Mouse (Mus musculus) gonadal fat pad, adult 2 months (tissue): Measurements from ENCODE around the gene Lce1g. TPM values are rescaled to one million over a fixed set of nuclear protein-coding genes. Genes with fewer than 3 reads are reported as not detected.

ENCODE experiments used
- DNase-seq: peaks from one replicate; pipeline ENCODE4 v3.0.0-alpha.2; 2012; ENCODE audit warnings: low read depth
- polyA plus RNA-seq: library from polyadenylated mRNA; depleted of rRNA; stranded (reverse); fragments of >200 nt; gene quantifications from 2 replicates; pipeline ENCODE4 v1.2.3, GENCODE M21; 2012; rRNA removed

The Lce1g gene
- polyA plus RNA-seq: not detected in 2 replicates

DNA sequence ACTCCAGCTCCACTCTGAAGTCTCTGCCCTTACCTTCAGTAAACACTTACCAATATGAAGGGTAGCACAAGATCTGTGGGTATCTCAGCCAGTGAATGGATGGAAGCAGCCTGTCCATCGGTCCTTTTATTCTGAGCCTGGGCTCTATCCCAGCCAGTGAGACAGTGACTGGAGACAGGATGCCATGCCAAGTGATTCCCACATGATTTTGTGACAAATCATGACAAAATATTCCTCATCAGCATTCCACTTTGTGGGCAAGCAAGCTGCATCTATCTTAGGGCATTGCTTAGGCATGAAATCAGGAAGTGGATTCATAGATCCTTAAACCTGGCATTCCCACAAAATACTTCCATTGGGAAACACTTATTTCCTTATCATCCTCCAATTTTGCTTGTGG lies at the start of gene Lce1g:
Gene Lce1g (minus strand): TSS at position 101 of the 400 bp plus-strand sequence.
- DNase-seq: no peak

DNA sequence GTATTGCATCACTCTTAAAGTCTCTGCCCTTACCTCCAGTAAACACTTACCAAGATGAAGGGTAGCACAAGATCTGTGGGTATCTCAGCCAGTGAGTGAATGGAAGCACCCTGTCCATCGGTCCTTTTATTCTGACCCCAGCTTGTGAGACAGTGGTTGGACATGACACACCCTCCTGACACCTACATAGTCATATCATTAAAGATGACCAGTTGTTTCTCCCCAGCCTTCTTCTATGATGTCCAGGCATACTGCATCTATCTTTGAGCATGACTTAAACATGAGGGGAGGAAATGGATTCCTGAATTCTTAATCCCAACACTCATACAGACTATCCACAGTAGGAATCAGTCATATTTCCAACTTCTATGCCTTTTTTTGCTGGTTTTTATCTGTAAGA lies 38.3 kb upstream of the Lce1g start, which contains the start of gene Lce1j:
Gene Lce1j (minus strand): TSS at position 101 of the 400 bp plus-strand sequence.
- no peak for DNase-seq

DNA sequence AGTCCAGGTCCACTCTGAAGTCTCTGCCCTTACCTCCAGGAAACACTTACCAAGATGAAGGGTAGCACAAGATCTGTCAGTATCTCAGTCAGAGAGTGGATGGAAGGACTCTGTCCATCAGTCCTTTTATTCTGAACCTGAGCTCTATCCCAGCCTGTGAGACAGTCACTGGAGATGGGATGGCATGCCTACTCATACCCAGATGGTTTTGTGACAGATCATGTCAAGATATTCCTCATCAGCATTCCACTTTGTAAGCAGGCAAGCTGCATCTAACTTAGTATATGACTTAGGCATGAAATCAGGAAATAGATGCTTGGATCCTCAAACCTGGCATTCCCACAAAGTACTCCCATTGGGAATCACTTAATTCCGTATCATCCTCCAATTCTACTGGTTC lies 26.7 kb upstream of the Lce1g start, which contains the start of gene Lce1i:
Gene Lce1i (minus strand): TSS at position 101 of the 400 bp plus-strand sequence.
- DNase-seq: no peak

DNA sequence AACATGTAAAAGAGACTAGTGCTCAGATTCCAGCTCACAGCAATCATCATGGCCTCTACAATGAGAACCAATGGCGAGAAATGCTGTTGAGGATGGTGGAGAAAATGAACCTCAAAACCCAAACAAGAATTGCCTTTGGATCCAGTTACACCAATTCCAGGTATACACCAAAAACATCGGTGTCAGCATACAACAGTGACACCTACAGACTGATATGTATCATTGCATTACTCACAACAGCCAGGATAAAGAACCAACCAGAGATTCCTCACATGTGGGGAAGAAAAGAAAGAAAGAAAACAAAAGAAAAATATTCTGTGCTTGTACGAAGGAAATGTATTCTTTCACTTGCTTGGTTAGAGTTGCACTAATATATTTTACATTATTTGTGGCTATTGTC lies 19.4 kb upstream of the Lce1g start:
- DNase-seq: no peak

DNA sequence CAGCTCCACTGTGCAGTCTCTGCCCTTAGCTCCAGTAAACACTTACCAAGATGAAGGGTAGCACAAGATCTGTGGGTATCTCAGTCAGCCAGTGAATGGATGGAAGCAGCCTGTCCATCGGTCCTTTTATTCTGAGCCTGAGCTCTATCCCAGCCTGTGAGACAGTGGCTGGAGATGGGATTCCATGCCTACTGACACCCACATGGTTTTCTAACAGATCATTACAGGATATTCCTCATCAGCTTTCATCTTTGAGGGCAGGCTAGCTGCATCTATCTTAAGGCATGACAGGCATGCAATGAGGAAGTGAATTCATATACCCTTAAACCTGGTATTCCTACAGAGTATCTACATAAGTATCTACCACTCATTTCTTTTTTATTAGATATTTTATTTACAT lies 12.8 kb upstream of the Lce1g start, which contains the start of gene Lce1h:
Gene Lce1h (minus strand): TSS at position 101 of the 400 bp plus-strand sequence.
- DNase-seq: no peak

DNA sequence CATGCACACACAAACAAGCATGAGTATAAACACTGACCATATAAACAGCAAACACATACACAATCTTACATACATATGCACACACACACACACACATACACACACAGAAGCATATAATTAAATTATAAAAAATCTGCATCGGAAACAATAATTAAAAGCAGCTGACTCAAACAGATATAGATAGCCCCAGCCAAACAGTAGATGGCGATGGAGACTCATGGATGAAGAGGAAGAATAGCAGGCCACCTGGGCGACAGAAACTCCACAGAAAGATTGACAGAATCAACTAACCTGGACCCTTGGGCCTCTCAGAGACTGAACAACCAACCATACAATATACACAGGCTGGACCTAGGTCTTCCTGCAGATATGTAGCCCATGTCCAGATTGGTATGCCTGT lies 1.1 kb upstream of the Lce1g start:
- no peak for DNase-seq

DNA sequence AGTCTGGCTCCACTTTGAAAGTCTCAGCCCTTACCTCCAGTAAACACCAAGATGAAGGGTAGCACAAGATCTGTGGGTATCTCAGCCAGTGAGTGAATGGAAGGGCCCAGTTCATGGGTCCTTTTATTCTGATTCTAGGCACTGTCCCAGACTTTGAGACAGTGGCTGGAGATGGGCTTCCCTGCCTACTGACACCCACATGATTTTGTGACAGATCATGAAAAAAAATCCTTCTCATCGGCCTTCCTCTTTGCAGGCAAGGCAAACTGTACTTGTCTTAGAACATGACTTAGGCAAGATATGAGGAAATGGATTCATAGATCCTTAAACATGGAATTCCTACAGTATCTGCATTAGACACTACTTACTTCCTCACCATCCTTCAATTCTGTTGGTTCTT lies 13.1 kb downstream of the Lce1g start, which contains the start of gene Gm38119:
Gene Gm38119 (minus strand): TSS at position 101 of the 400 bp plus-strand sequence.
- no peak for DNase-seq

DNA sequence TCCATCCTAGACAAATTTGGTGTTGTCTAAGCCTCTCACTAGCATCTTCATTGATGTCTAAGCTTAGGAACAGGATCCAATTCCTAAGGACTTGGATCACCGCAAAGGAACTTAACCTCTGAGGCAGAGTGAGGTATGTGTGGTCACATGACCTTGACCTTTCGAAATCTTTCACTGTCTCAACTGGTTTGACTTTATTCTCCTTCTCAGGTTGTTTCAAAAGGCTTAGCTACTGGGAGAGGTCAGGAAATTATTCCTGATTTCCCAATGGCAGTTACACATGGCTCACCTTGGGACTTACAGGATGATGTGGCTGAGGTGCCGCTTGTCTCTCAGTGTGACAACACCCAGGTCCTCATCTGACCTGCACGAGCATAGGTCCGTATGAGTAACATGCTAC lies 29.5 kb downstream of the Lce1g start:
- DNase-seq: peak; percentile 55

DNA sequence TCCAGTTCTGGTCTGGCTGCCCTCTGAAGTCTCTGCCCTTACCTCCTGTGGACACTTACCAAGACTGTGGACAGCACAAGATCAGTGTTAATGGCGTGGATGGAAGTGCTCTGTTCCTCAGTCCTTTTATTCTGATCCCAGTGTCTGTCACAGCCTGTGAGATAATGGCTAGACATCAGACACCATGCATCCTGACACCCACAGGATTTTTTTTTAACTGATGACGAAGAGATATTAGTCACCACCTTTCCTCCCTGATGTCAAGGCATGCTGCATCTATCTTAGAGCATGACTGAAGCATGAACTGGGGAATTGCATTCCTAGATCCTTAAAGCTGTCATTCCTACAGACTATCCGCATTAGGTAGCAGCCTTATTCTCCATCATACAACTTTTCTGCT lies 31.9 kb downstream of the Lce1g start, which contains the start of gene Lce1f:
Gene Lce1f (minus strand): TSS at position 101 of the 400 bp plus-strand sequence.
- no peak for DNase-seq

DNA sequence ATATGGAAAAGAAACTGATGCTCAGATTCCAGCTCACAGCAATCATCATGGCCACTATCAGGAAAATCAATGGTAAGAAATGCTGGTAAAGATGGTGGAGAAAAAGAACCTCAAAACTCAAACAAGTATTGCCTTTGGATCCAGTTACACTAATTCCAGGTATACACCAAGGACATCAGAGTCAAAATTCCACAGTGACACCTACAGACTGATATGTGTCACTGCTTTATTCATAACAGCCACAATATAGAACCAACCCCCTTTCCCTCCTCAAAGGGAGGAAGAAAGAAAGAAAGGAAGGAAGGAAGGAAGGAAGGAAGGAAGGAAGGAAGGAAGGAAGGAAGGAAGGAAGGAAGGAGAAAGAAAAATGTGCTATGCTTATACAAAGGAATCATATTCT lies 37.0 kb downstream of the Lce1g start:
- DNase-seq: no peak

DNA sequence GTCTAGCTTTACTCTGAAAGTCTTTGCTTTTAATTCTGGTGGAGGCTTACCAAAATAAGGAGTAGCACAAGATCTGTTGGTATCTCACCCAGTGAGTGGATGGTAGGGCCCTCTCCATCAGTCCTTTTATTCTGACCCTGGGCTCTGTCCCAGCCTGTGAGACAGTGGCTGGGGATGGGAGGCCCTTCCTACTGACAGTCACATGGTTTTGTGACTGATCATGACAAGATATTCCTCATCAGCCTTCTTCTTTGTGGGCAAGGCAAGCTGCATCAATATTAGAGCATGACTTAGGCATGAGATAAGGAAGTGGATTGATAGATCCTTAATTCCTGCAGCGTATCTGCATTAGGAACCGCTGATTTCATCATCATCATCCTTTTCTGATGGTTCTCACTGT lies 43.2 kb downstream of the Lce1g start, which contains the start of gene Lce1e:
Gene Lce1e (minus strand): TSS at position 101 of the 400 bp plus-strand sequence.
- DNase-seq: no peak

Other genes with a start within 250 kb of the Lce1g start
- not detected in 2 replicates for gene 2310046K23Rik, start 217.8 kb downstream of the Lce1g start, polyA plus RNA-seq
- gene Ivl, start 178.6 kb downstream of the Lce1g start, polyA plus RNA-seq: not detected in 2 replicates
- 27.9 and 30.2 TPM in 2 replicates for gene Smcp, start 163.3 kb downstream of the Lce1g start, polyA plus RNA-seq
- gene 2210017I01Rik, start 144.8 kb downstream of the Lce1g start, polyA plus RNA-seq: not detected in 2 replicates
- gene Lce6a, start 130.7 kb downstream of the Lce1g start, polyA plus RNA-seq: 0.45 TPM in 1 of 2 replicates, not detected in the other
- not detected in 2 replicates for gene Lce1a1, start 104.0 kb downstream of the Lce1g start, polyA plus RNA-seq
- not detected in 2 replicates for gene Lce1b, start 95.4 kb downstream of the Lce1g start, polyA plus RNA-seq
- gene Lce1a2, start 82.0 kb downstream of the Lce1g start, polyA plus RNA-seq: not detected in 2 replicates
- gene Lce1c, start 73.1 kb downstream of the Lce1g start, polyA plus RNA-seq: not detected in 2 replicates
- gene Lce1d, start 65.1 kb downstream of the Lce1g start, polyA plus RNA-seq: not detected in 2 replicates
- not detected in 2 replicates for gene Lce1e, start 43.3 kb downstream of the Lce1g start, polyA plus RNA-seq
- not detected in 2 replicates for gene Lce1f, start 32.0 kb downstream of the Lce1g start, polyA plus RNA-seq
- gene Gm38119, start 13.2 kb downstream of the Lce1g start, polyA plus RNA-seq: not detected in 2 replicates
- gene Lce1h, start 12.7 kb upstream of the Lce1g start, polyA plus RNA-seq: not detected in 2 replicates
- gene Lce1i, start 26.6 kb upstream of the Lce1g start, polyA plus RNA-seq: not detected in 2 replicates
- not detected in 2 replicates for gene Lce1j, start 38.2 kb upstream of the Lce1g start, polyA plus RNA-seq
- not detected in 2 replicates for gene Lce1k, start 55.6 kb upstream of the Lce1g start, polyA plus RNA-seq
- gene Kprp, start 74.9 kb upstream of the Lce1g start, polyA plus RNA-seq: not detected in 2 replicates
- gene Lce1l, start 98.9 kb upstream of the Lce1g start, polyA plus RNA-seq: not detected in 2 replicates
- not detected in 2 replicates for gene 2310050C09Rik, start 117.9 kb upstream of the Lce1g start, polyA plus RNA-seq
- gene Lce3a, start 173.9 kb upstream of the Lce1g start, polyA plus RNA-seq: not detected in 2 replicates
- gene Lce3b, start 180.6 kb upstream of the Lce1g start, polyA plus RNA-seq: not detected in 2 replicates
- not detected in 2 replicates for gene Lce3c, start 192.1 kb upstream of the Lce1g start, polyA plus RNA-seq
- gene Lce3d, start 205.1 kb upstream of the Lce1g start, polyA plus RNA-seq: not detected in 2 replicates
- not detected in 2 replicates for gene Lce3e, start 214.7 kb upstream of the Lce1g start, polyA plus RNA-seq
- not detected in 2 replicates for gene Lce3f, start 239.9 kb upstream of the Lce1g start, polyA plus RNA-seq